Mouse (Mus musculus): ENCODE data around the gene Rab38. TPM values are rescaled to one million over a fixed set of nuclear protein-coding genes. Genes with fewer than 3 reads are reported as not detected.

Rab38 gene
- not detected for polyA plus RNA-seq (2014; fragmentation: Illumina TruSeq; extraction: RNeasy Lipid Tissue Mini Kit (QIAGEN cat#74804); ENCODE audit: low read depth, low replicate concordance)

GRCm38 (mm10) chr7:88429786-88430691 lies at the start of gene Rab38:
TSS of gene Rab38 (plus strand) at chr7:88430273.

Other genes starting within 250 kb of the Rab38 start
- gene Ctsc, start 152.2 kb upstream of the Rab38 start, polyA plus RNA-seq (2014; fragmentation: Illumina TruSeq; extraction: RNeasy Lipid Tissue Mini Kit (QIAGEN cat#74804); ENCODE audit: low read depth, low replicate concordance) = 35.1 TPM

All from heart, adult 10 weeks (tissue).